Mouse (Mus musculus) liver, embryonic 15.5 days (tissue): ENCODE results near the gene Sestd1. TPM values are rescaled to one million over a fixed set of nuclear protein-coding genes. Genes with fewer than 3 reads are reported as not detected.

Experiments
- ATAC-seq: fragments of 200-750 bp; cut with Nextera tagmentation; 2 replicates; pipeline ENCODE4 v1.8.0; 2017; ENCODE audit warnings: moderate number of reproducible peaks, mild to moderate bottlenecking, moderate library complexity; ENCODE audit not compliant: insufficient read depth
- H3K27ac ChIP-seq: fragments of 300-500 bp; sonication (generic); replicated peaks from 2 replicates; pipeline ENCODE4 v1.5.1; 2015; ENCODE audit warnings: mild to moderate bottlenecking, inconsistent platforms
- H3K27me3 ChIP-seq: fragments of 300-500 bp; sonication (generic); 2 replicates; pipeline ENCODE4 v1.6.1; 2015; ENCODE audit warnings: mild to moderate bottlenecking, inconsistent platforms
- H3K36me3 ChIP-seq: fragments of 300-500 bp; sonication (generic); replicated peaks from 2 replicates; pipeline ENCODE4 v1.6.1; 2015; ENCODE audit warnings: moderate library complexity, mild to moderate bottlenecking, inconsistent platforms
- H3K4me1 ChIP-seq: fragments of 300-500 bp; sonication (generic); replicated peaks from 2 replicates; pipeline ENCODE4 v1.6.1; 2015; ENCODE audit warnings: inconsistent platforms
- H3K4me2 ChIP-seq: fragments of 300-500 bp; sonication (generic); 2 replicates; pipeline ENCODE4 v1.6.1; 2015; ENCODE audit warnings: moderate library complexity, mild to moderate bottlenecking, inconsistent platforms
- H3K4me3 ChIP-seq: fragments of 300-500 bp; sonication (generic); replicated peaks from 2 replicates; pipeline ENCODE4 v1.5.1; 2015; ENCODE audit warnings: mild to moderate bottlenecking, inconsistent platforms
- H3K9ac ChIP-seq: fragments of 300-500 bp; sonication (generic); 2 replicates; pipeline ENCODE4 v1.6.1; 2015; ENCODE audit warnings: moderate library complexity, mild to moderate bottlenecking, inconsistent platforms
- H3K9me3 ChIP-seq: fragments of 300-500 bp; sonication (generic); replicated peaks from 2 replicates; pipeline ENCODE4 v1.6.1; 2016; ENCODE audit warnings: inconsistent platforms
- WGBS: fragments of 180-500 bp; shearing (Covaris S2); methylation state at CpG from one replicate; pipeline ENCODE4 v1.1.7; 2015; ENCODE audit warnings: mixed read lengths; ENCODE audit not compliant: insufficient replicate concordance; 5-methylcytosine and 5-hydroxymethylcytosine counted together
- polyA plus RNA-seq: library from polyadenylated mRNA; unstranded; fragments of >200 nt; fragmentation: Nextera tagmentation; extraction: Ambion mirVana; gene quantifications from 2 replicates; pipeline ENCODE4 v1.2.1, GENCODE M21; 2015

Sestd1 gene
- polyA plus RNA-seq, 1 experiment from 2014 or later = 0.58 TPM

- Histone ChIP-seq H3K4me3 (no peak overlapping the region), H3K9me3 (no peaks in the 10 kb centered on the region), H3K4me1 (0 out of 2 replicates have a peak, but pooled peaks cover under 1% of the 10 kb centered on the region), H3K27ac (no peak overlapping the region), H3K9ac (no peak overlapping the region), H3K4me2 (no peak overlapping the region), H3K36me3 (no peaks in the 10 kb centered on the region), H3K27me3 (no peaks in the 10 kb centered on the region)
- ATAC-seq = no peak
- WGBS = 80% methylated on average over 3 of the region's 3 CpGs
These were observed 115.7 kb downstream of the Sestd1 start for GRCm38 (mm10) chr2:77164662-77165061.

- Histone ChIP-seq H3K4me1 (no peaks in the 10 kb centered on the region), H3K4me3 (no peak overlapping the region), H3K27ac (no peak overlapping the region), H3K9ac (no peak overlapping the region), H3K4me2 (no peak overlapping the region), H3K27me3 (no peaks in the 10 kb centered on the region), H3K9me3 (no peaks in the 10 kb centered on the region), H3K36me3 (no peaks in the 10 kb centered on the region)
- WGBS = 51% methylated on average over 3 of the region's 3 CpGs
- ATAC-seq = no peak
These were observed 117.0 kb downstream of the Sestd1 start for GRCm38 (mm10) chr2:77163381-77163780.

DNA sequence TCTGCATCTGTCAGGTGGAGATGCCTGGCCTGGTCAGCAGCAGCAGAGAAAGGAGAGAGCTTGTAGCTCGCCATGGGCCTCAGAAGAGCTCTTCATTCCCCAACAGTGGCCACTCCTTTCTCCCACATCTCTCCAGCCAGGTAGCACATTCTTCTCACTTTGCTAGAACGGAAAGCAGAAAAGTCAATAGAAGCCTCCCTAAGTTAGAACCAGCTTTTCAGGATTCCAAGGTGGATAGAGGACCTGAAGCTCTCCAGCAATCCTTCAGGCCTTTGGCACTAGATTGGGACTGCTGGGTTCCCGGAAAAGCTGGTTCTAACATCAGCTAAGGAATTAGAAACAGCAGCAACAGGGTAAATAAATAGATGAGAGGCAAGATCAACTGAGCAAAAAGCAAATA, 118.3 kb downstream of the Sestd1 start:
- Histone ChIP-seq H3K36me3 (no peaks in the 10 kb centered on the region), H3K9me3 (no peaks in the 10 kb centered on the region), H3K27ac (no peak overlapping the region), H3K4me2 (no peak overlapping the region), H3K9ac (no peak overlapping the region), H3K4me3 (no peak overlapping the region), H3K27me3 (no peaks in the 10 kb centered on the region), H3K4me1 (no peaks in the 10 kb centered on the region)
- 60% methylated on average over 3 of the region's 3 CpGs for WGBS
- no peak for ATAC-seq

DNA sequence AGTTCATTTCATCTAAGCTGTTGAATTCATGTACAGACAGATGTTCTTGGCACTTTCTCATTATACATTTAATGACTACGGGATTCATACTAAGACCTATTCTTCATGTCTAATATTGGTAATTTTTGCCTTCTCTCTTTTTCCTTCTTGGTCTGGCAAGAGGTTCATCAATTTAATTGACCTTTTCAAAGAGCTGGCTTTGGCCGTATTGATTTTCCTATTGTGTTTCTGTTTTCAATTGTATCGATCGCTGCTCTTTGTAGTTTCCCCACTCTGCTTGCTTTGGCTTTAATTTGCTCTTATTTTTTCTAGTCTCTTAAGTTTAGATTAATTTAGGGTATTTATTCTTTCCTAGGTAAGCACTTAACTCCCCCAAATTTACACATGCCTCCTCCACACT, 122.8 kb downstream of the Sestd1 start:
- Histone ChIP-seq H3K27me3 (no peaks in the 10 kb centered on the region), H3K9ac (no peak overlapping the region), H3K27ac (no peak overlapping the region), H3K4me2 (no peak overlapping the region), H3K4me3 (no peak overlapping the region), H3K36me3 (no peaks in the 10 kb centered on the region), H3K4me1 (no peaks in the 10 kb centered on the region), H3K9me3 (no peaks in the 10 kb centered on the region)
- no peak for ATAC-seq
- 79% methylated on average over 4 of the region's 4 CpGs for WGBS

- 0 out of 2 replicates have a peak overlapping the region, but pooled peaks have one; percentile 7 for H3K4me2 ChIP-seq
- 9% methylated on average over 4 of the region's 4 CpGs for WGBS
- ATAC-seq = peak; percentile 71
These were observed 126.3 kb downstream of the Sestd1 start for GRCm38 (mm10) chr2:77154080-77154479.

GRCm38 (mm10) chr2:77151255-77151654, 129.1 kb downstream of the Sestd1 start:
- WGBS = 78% methylated on average over 8 of the region's 8 CpGs
- Histone ChIP-seq H3K4me3 (no peak overlapping the region), H3K27ac (no peak overlapping the region), H3K4me2 (no peak overlapping the region), H3K27me3 (no peaks in the 10 kb centered on the region), H3K4me1 (no peaks in the 10 kb centered on the region), H3K9me3 (no peaks in the 10 kb centered on the region), H3K9ac (no peak overlapping the region), H3K36me3 (no peaks in the 10 kb centered on the region)
- no peak for ATAC-seq

More at GRCm38 (mm10) chr2:77154080-77154479, 126.3 kb downstream of the Sestd1 start:
- Histone ChIP-seq H3K27ac (no peak overlapping the region), H3K4me1 (no peaks in the 10 kb centered on the region), H3K9me3 (no peaks in the 10 kb centered on the region), H3K9ac (no peak overlapping the region), H3K4me3 (no peak overlapping the region), H3K36me3 (no peaks in the 10 kb centered on the region), H3K27me3 (no peaks in the 10 kb centered on the region)

DNA sequence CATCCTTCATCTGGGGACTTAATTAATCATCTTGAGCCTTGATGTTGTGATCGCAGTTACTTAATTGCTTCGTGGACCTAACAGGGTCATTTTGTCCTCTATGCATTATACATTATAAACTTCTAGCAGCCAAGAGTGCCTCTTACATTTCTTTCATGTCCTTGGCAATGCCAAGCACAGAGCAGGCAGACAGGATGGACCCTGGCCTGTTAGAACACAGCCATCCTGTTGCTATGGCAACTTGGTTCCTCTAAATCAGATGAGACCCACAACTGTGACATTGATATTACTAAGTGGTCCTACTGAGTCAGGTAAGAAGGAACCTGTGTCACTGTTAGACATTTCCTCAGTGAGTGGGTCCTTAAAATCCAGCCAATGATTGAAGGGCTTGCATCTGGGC, 130.8 kb downstream of the Sestd1 start:
- WGBS = 57% methylated on average over 2 of the region's 2 CpGs
- H3K9ac ChIP-seq = no peak overlapping the region
- no peak overlapping the region for H3K27ac ChIP-seq
- no peak overlapping the region for H3K4me2 ChIP-seq
- no peaks in the 10 kb centered on the region for H3K4me1 ChIP-seq
- ATAC-seq = no peak
- H3K27me3 ChIP-seq = no peaks in the 10 kb centered on the region
- no peaks in the 10 kb centered on the region for H3K9me3 ChIP-seq
- H3K36me3 ChIP-seq = no peaks in the 10 kb centered on the region
- no peak overlapping the region for H3K4me3 ChIP-seq

- H3K4me2 ChIP-seq = no peak overlapping the region
- H3K9ac ChIP-seq = no peak overlapping the region
- ATAC-seq = no peak
- H3K4me3 ChIP-seq = no peak overlapping the region
- WGBS = 38% methylated on average over 4 of the region's 4 CpGs
- no peaks in the 10 kb centered on the region for H3K36me3 ChIP-seq
- H3K27me3 ChIP-seq = no peaks in the 10 kb centered on the region
- H3K9me3 ChIP-seq = no peaks in the 10 kb centered on the region
- H3K27ac ChIP-seq = no peak overlapping the region
- no peaks in the 10 kb centered on the region for H3K4me1 ChIP-seq
These were observed 132.2 kb downstream of the Sestd1 start for GRCm38 (mm10) chr2:77148215-77148614.

DNA sequence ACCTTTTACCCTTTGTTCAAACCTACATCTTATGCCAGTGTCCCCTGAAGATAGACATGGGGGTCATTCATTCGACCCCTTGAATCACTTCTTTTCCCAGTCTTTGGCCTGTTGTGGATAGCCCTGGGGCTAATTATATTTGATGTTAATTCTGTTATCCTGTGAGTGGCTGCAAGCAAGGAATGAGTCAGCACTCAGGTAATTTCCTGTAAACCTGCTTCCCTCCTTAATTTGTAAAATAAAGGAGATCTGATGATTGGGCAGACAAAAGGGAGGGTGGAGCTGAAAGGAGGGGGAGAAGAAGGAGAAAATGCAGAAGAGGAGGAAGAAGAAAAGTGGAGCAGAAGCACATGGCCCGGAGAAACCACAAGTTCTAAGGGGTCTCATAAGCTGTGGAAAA, 133.4 kb downstream of the Sestd1 start:
- Histone ChIP-seq H3K4me3 (no peak overlapping the region), H3K4me2 (no peak overlapping the region), H3K27ac (no peak overlapping the region), H3K27me3 (no peaks in the 10 kb centered on the region), H3K36me3 (no peaks in the 10 kb centered on the region), H3K9me3 (no peaks in the 10 kb centered on the region), H3K9ac (no peak overlapping the region), H3K4me1 (no peaks in the 10 kb centered on the region)
- no peak for ATAC-seq
- WGBS = 60% methylated on average over 2 of the region's 2 CpGs

- Histone ChIP-seq H3K9ac (no peak overlapping the region), H3K27ac (no peak overlapping the region), H3K27me3 (no peaks in the 10 kb centered on the region), H3K36me3 (no peaks in the 10 kb centered on the region), H3K9me3 (no peaks in the 10 kb centered on the region), H3K4me3 (no peak overlapping the region), H3K4me2 (no peak overlapping the region), H3K4me1 (no peaks in the 10 kb centered on the region)
- no peak for ATAC-seq
- 45% methylated on average over 3 of the region's 3 CpGs for WGBS
These were observed 134.1 kb downstream of the Sestd1 start for GRCm38 (mm10) chr2:77146291-77146690.

DNA sequence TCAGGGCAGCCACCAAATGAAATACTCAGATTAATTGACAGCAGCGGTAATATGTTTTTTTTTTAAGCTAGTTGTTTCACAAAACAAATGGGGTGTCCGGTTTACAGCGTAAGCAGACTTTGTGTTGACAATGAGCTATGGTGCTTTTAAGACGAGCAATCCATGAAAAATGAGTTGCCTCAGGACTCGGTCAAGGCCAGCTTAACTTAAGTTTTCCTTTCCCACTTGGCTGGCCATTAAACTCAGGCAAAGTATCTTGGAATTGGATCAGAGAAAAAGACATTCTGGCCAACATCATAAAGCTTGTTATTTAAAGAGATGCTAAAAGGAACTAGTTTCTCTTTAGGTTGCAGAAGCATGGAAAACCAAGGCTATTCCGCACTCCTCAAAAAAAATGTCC, 136.9 kb downstream of the Sestd1 start:
- H3K9me3 ChIP-seq = no peaks in the 10 kb centered on the region
- H3K4me1 ChIP-seq = no peaks in the 10 kb centered on the region
- H3K36me3 ChIP-seq = no peaks in the 10 kb centered on the region
- no peak overlapping the region for H3K4me2 ChIP-seq
- no peak overlapping the region for H3K27ac ChIP-seq
- no peak for ATAC-seq
- 65% methylated on average over 6 of the region's 6 CpGs for WGBS
- no peak overlapping the region for H3K9ac ChIP-seq
- no peak overlapping the region for H3K4me3 ChIP-seq
- no peaks in the 10 kb centered on the region for H3K27me3 ChIP-seq

DNA sequence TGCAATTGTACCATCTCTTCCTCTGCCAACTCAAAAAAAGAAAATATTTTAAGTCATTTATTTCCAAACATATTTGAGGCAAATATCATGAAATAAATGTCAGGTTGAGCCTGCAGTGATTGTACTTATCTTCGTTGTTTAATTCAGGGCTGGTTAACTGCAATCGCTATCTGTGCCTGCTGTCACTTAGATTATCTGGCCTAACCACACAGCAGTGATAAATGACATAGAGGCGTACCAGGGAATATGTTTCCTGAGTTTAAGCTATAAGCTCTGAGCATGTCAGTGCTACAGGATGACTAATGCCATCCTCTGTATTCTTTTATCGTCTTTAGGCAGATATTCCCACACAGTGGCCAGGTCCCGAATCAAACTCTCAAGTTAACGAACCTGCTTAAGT, 141.5 kb downstream of the Sestd1 start:
- WGBS = 39% methylated on average over 6 of the region's 6 CpGs
- Histone ChIP-seq H3K4me1 (no peaks in the 10 kb centered on the region), H3K9ac (no peak overlapping the region), H3K27ac (no peak overlapping the region), H3K4me3 (no peak overlapping the region), H3K36me3 (no peaks in the 10 kb centered on the region), H3K9me3 (no peaks in the 10 kb centered on the region), H3K27me3 (no peaks in the 10 kb centered on the region), H3K4me2 (no peak overlapping the region)
- ATAC-seq = no peak
